Mouse (Mus musculus) kidney, adult 2 months (tissue): ENCODE results near the gene Rab8a.

Experiments
- CTCF ChIP-seq: fragments of 200-500 bp; conservative IDR thresholded peaks from 2 replicates; pipeline ENCODE4 v1.5.1; 2011; ENCODE audit warnings: low read depth, mild to moderate bottlenecking, control low read depth, low read length, moderate library complexity, mixed read lengths; ENCODE audit not compliant: insufficient read depth, insufficient read length
- POLR2A ChIP-seq: fragments of 200-500 bp; IDR thresholded peaks from one replicate; pipeline ENCODE4 v1.6.1; 2011; ENCODE audit warnings: low read depth, low read length, control low read depth

- TF ChIP-seq CTCF: peak; percentile 27; the same call in 1 of the 2 replicates
- no peak for TF ChIP-seq POLR2A
Measured at GRCm38 (mm10) chr8:72220758-72221157, 59.8 kb downstream of the Rab8a start.
